Mouse (Mus musculus): ENCODE measurements around the gene Eea1. TPM values are rescaled to one million over a fixed set of nuclear protein-coding genes. Genes with fewer than 3 reads are reported as not detected.

Gene Eea1
- polyA plus RNA-seq, 1 experiment from 2014 or later: 10.3 TPM

GRCm38 (mm10) chr10:95991176-95991575 is 50.7 kb downstream of the Eea1 start:
- DNase-seq (ENCODE audit: low spot score) (no peak), ATAC-seq (ENCODE audit: insufficient number of reproducible peaks, low FRiP score, low TSS enrichment, low read depth) (no peak)
- no peaks in the 10 kb centered on the region for H3K9me3 ChIP-seq (ENCODE audit: control insufficient read depth, low read length)
- H3K27me3 ChIP-seq (ENCODE audit: control insufficient read depth, insufficient read depth, low read length): no peaks in the 10 kb centered on the region
- H3K27ac ChIP-seq (replicated peaks; ENCODE audit: low read depth, low read length): no peak overlapping the region
- no peaks in the 10 kb centered on the region for H3K36me3 ChIP-seq (ENCODE audit: control insufficient read depth, insufficient read depth, low read length)
- H3K4me2 ChIP-seq (ENCODE audit: low read depth, severe bottlenecking): no peak overlapping the region
- H3K4me1 ChIP-seq (ENCODE audit: control insufficient read depth, insufficient read depth, low read length): no peaks in the 10 kb centered on the region
- 86% methylated on average over 1 of the region's 1 CpGs for WGBS
- H3K9ac ChIP-seq (ENCODE audit: low read length): no peak overlapping the region
- H3K4me3 ChIP-seq (ENCODE audit: low read depth, low read length): no peak overlapping the region

GRCm38 (mm10) chr10:96000904-96001303 is 60.5 kb downstream of the Eea1 start:
- no peak for ATAC-seq (ENCODE audit: insufficient number of reproducible peaks, low FRiP score, low TSS enrichment, low read depth)
- H3K4me1 ChIP-seq (ENCODE audit: control insufficient read depth, insufficient read depth, low read length): no peaks in the 10 kb centered on the region
- no peaks in the 10 kb centered on the region for H3K27me3 ChIP-seq (ENCODE audit: control insufficient read depth, insufficient read depth, low read length)
- no peaks in the 10 kb centered on the region for H3K9me3 ChIP-seq (ENCODE audit: control insufficient read depth, low read length)
- no peak overlapping the region for H3K4me2 ChIP-seq (ENCODE audit: low read depth, severe bottlenecking)
- H3K4me3 ChIP-seq (ENCODE audit: low read depth, low read length): no peak overlapping the region
- no peaks in the 10 kb centered on the region for H3K36me3 ChIP-seq (ENCODE audit: control insufficient read depth, insufficient read depth, low read length)
- no peak for DNase-seq (ENCODE audit: low spot score)
- WGBS: 73% methylated on average over 5 of the region's 5 CpGs
- H3K9ac ChIP-seq (ENCODE audit: low read length): no peak overlapping the region
- no peak overlapping the region for H3K27ac ChIP-seq (replicated peaks; ENCODE audit: low read depth, low read length)

GRCm38 (mm10) chr10:96015738-96016137 is 75.3 kb downstream of the Eea1 start:
- Histone ChIP-seq H3K27me3 (ENCODE audit: control insufficient read depth, insufficient read depth, low read length) (no peaks in the 10 kb centered on the region), H3K36me3 (ENCODE audit: control insufficient read depth, insufficient read depth, low read length) (no peaks in the 10 kb centered on the region; the same call in 1 of the 2 replicates), H3K9me3 (ENCODE audit: control insufficient read depth, low read length) (no peaks in the 10 kb centered on the region), H3K4me1 (ENCODE audit: control insufficient read depth, insufficient read depth, low read length) (no peaks in the 10 kb centered on the region), H3K9ac (ENCODE audit: low read length) (no peak overlapping the region), H3K27ac (replicated peaks; ENCODE audit: low read depth, low read length) (no peak overlapping the region), H3K4me3 (ENCODE audit: low read depth, low read length) (no peak overlapping the region), H3K4me2 (ENCODE audit: low read depth, severe bottlenecking) (no peak overlapping the region)
- no peak for DNase-seq (ENCODE audit: low spot score)
- ATAC-seq (ENCODE audit: insufficient number of reproducible peaks, low FRiP score, low TSS enrichment, low read depth): no peak

- no peak overlapping the region for H3K4me3 ChIP-seq (ENCODE audit: low read depth, low read length)
- 74% methylated on average over 2 of the region's 2 CpGs for WGBS
- no peak overlapping the region for H3K9ac ChIP-seq (ENCODE audit: low read length)
- H3K4me2 ChIP-seq (ENCODE audit: low read depth, severe bottlenecking): no peak overlapping the region
- H3K9me3 ChIP-seq (ENCODE audit: control insufficient read depth, low read length): no peaks in the 10 kb centered on the region
- no peaks in the 10 kb centered on the region for H3K27me3 ChIP-seq (ENCODE audit: control insufficient read depth, insufficient read depth, low read length)
- no peak for ATAC-seq (ENCODE audit: insufficient number of reproducible peaks, low FRiP score, low TSS enrichment, low read depth)
- H3K36me3 ChIP-seq (ENCODE audit: control insufficient read depth, insufficient read depth, low read length): no peaks in the 10 kb centered on the region; the same call in 1 of the 2 replicates
- H3K27ac ChIP-seq (replicated peaks; ENCODE audit: low read depth, low read length): no peak overlapping the region
- no peak for DNase-seq (ENCODE audit: low spot score)
- no peaks in the 10 kb centered on the region for H3K4me1 ChIP-seq (ENCODE audit: control insufficient read depth, insufficient read depth, low read length)
Measured at GRCm38 (mm10) chr10:96017418-96017817, 77.0 kb downstream of the Eea1 start.

GRCm38 (mm10) chr10:96033356-96033984 is 93.0 kb downstream of the Eea1 start:
- no peaks in the 10 kb centered on the region for H3K27me3 ChIP-seq (ENCODE audit: control insufficient read depth, insufficient read depth, low read length)
- ATAC-seq (ENCODE audit: insufficient number of reproducible peaks, low FRiP score, low TSS enrichment, low read depth): no peak
- H3K4me1 ChIP-seq (ENCODE audit: control insufficient read depth, insufficient read depth, low read length): no peaks in the 10 kb centered on the region
- WGBS: 53% methylated on average over 10 of the region's 10 CpGs
- DNase-seq (ENCODE audit: low spot score): peak; percentile 43
- H3K4me3 ChIP-seq (ENCODE audit: low read depth, low read length): no peak overlapping the region
- no peaks in the 10 kb centered on the region for H3K36me3 ChIP-seq (ENCODE audit: control insufficient read depth, insufficient read depth, low read length)
- no peaks in the 10 kb centered on the region for H3K9me3 ChIP-seq (ENCODE audit: control insufficient read depth, low read length)
- H3K9ac ChIP-seq (ENCODE audit: low read length): no peak overlapping the region
- no peak overlapping the region for H3K27ac ChIP-seq (replicated peaks; ENCODE audit: low read depth, low read length)
- H3K4me2 ChIP-seq (ENCODE audit: low read depth, severe bottlenecking): no peak overlapping the region

GRCm38 (mm10) chr10:96034106-96034505 is 93.7 kb downstream of the Eea1 start:
- ATAC-seq (ENCODE audit: insufficient number of reproducible peaks, low FRiP score, low TSS enrichment, low read depth): no peak
- H3K27me3 ChIP-seq (ENCODE audit: control insufficient read depth, insufficient read depth, low read length): no peaks in the 10 kb centered on the region
- no peak overlapping the region for H3K27ac ChIP-seq (replicated peaks; ENCODE audit: low read depth, low read length)
- no peak overlapping the region for H3K4me2 ChIP-seq (ENCODE audit: low read depth, severe bottlenecking)
- no peak overlapping the region for H3K4me3 ChIP-seq (ENCODE audit: low read depth, low read length)
- H3K36me3 ChIP-seq (ENCODE audit: control insufficient read depth, insufficient read depth, low read length): no peaks in the 10 kb centered on the region
- no peaks in the 10 kb centered on the region for H3K9me3 ChIP-seq (ENCODE audit: control insufficient read depth, low read length)
- H3K9ac ChIP-seq (ENCODE audit: low read length): no peak overlapping the region
- WGBS: 83% methylated on average over 3 of the region's 3 CpGs
- DNase-seq (ENCODE audit: low spot score): no peak
- no peaks in the 10 kb centered on the region for H3K4me1 ChIP-seq (ENCODE audit: control insufficient read depth, insufficient read depth, low read length)

- Histone ChIP-seq H3K4me1 (ENCODE audit: control insufficient read depth, insufficient read depth, low read length) (no peaks in the 10 kb centered on the region), H3K9me3 (ENCODE audit: control insufficient read depth, low read length) (no peaks in the 10 kb centered on the region), H3K27me3 (ENCODE audit: control insufficient read depth, insufficient read depth, low read length) (no peaks in the 10 kb centered on the region), H3K27ac (replicated peaks; ENCODE audit: low read depth, low read length) (no peak overlapping the region), H3K4me2 (ENCODE audit: low read depth, severe bottlenecking) (no peak overlapping the region), H3K9ac (ENCODE audit: low read length) (no peak overlapping the region), H3K4me3 (ENCODE audit: low read depth, low read length) (no peak overlapping the region), H3K36me3 (ENCODE audit: control insufficient read depth, insufficient read depth, low read length) (no peaks in the 10 kb centered on the region)
- ATAC-seq (ENCODE audit: insufficient number of reproducible peaks, low FRiP score, low TSS enrichment, low read depth) (no peak), DNase-seq (ENCODE audit: low spot score) (no peak)
Measured at GRCm38 (mm10) chr10:96035951-96036350, 95.5 kb downstream of the Eea1 start.

GRCm38 (mm10) chr10:96044216-96044615 is 103.8 kb downstream of the Eea1 start:
- Histone ChIP-seq H3K27ac (replicated peaks; ENCODE audit: low read depth, low read length) (no peak overlapping the region), H3K4me1 (ENCODE audit: control insufficient read depth, insufficient read depth, low read length) (no peaks in the 10 kb centered on the region), H3K9ac (ENCODE audit: low read length) (no peak overlapping the region), H3K4me2 (ENCODE audit: low read depth, severe bottlenecking) (no peak overlapping the region), H3K27me3 (ENCODE audit: control insufficient read depth, insufficient read depth, low read length) (no peaks in the 10 kb centered on the region), H3K4me3 (ENCODE audit: low read depth, low read length) (no peak overlapping the region), H3K9me3 (ENCODE audit: control insufficient read depth, low read length) (no peaks in the 10 kb centered on the region), H3K36me3 (ENCODE audit: control insufficient read depth, insufficient read depth, low read length) (no peaks in the 10 kb centered on the region)
- ATAC-seq (ENCODE audit: insufficient number of reproducible peaks, low FRiP score, low TSS enrichment, low read depth) (no peak), DNase-seq (ENCODE audit: low spot score) (no peak)
- WGBS: 93% methylated on average over 2 of the region's 2 CpGs

GRCm38 (mm10) chr10:96047960-96048536 is 107.6 kb downstream of the Eea1 start:
- no peak overlapping the region for H3K9ac ChIP-seq (ENCODE audit: low read length)
- no peak overlapping the region for H3K27ac ChIP-seq (replicated peaks; ENCODE audit: low read depth, low read length)
- 47% methylated on average over 9 of the region's 9 CpGs for WGBS
- ATAC-seq (ENCODE audit: insufficient number of reproducible peaks, low FRiP score, low TSS enrichment, low read depth) (no peak), DNase-seq (ENCODE audit: low spot score) (no peak)
- H3K27me3 ChIP-seq (ENCODE audit: control insufficient read depth, insufficient read depth, low read length): no peaks in the 10 kb centered on the region
- H3K4me1 ChIP-seq (ENCODE audit: control insufficient read depth, insufficient read depth, low read length): no peaks in the 10 kb centered on the region
- H3K4me2 ChIP-seq (ENCODE audit: low read depth, severe bottlenecking): no peak overlapping the region
- no peak overlapping the region for H3K4me3 ChIP-seq (ENCODE audit: low read depth, low read length)
- no peaks in the 10 kb centered on the region for H3K36me3 ChIP-seq (ENCODE audit: control insufficient read depth, insufficient read depth, low read length)
- H3K9me3 ChIP-seq (ENCODE audit: control insufficient read depth, low read length): no peaks in the 10 kb centered on the region

Measured in limb, embryonic 11.5 days (tissue).